Mouse (Mus musculus) forebrain, embryonic 16.5 days (tissue): ENCODE results near the gene Sdhaf2. TPM values are rescaled to one million over a fixed set of nuclear protein-coding genes. Genes with fewer than 3 reads are reported as not detected.

Experiments used
- ATAC-seq: fragments of 200-750 bp; cut with Nextera tagmentation; 2 replicates; pipeline ENCODE4 v1.8.0; 2017; ENCODE audit warnings: mild to moderate bottlenecking, moderate library complexity
- H3K27ac ChIP-seq: fragments of 300-500 bp; sonication (generic); 2 replicates; pipeline ENCODE4 v1.5.1; 2014; ENCODE audit warnings: low read length, control low read depth
- H3K27me3 ChIP-seq: fragments of 300-500 bp; sonication (generic); replicated peaks from 2 replicates; pipeline ENCODE4 v1.6.1; 2014; ENCODE audit warnings: low read length; ENCODE audit not compliant: control insufficient read depth, insufficient read depth
- H3K36me3 ChIP-seq: fragments of 300-500 bp; sonication (generic); 2 replicates; pipeline ENCODE4 v1.6.1; 2014; ENCODE audit not compliant: control insufficient read depth, insufficient read depth
- H3K4me1 ChIP-seq: fragments of 300-500 bp; sonication (generic); replicated peaks from 2 replicates; pipeline ENCODE4 v1.6.1; 2014; ENCODE audit warnings: low read length; ENCODE audit not compliant: control insufficient read depth, insufficient read depth
- H3K4me2 ChIP-seq: fragments of 300-500 bp; sonication (generic); 2 replicates; pipeline ENCODE4 v1.6.1; 2014; ENCODE audit warnings: mild to moderate bottlenecking, low read length, control low read depth
- H3K4me3 ChIP-seq: fragments of 300-500 bp; sonication (generic); replicated peaks from 2 replicates; pipeline ENCODE4 v1.5.1; 2014; ENCODE audit warnings: mild to moderate bottlenecking, low read length, control low read depth
- H3K9ac ChIP-seq: fragments of 300-500 bp; sonication (generic); replicated peaks from 2 replicates; pipeline ENCODE4 v1.6.1; 2014; ENCODE audit warnings: low read depth, low read length, control low read depth
- H3K9me3 ChIP-seq: fragments of 300-500 bp; sonication (generic); 2 replicates; pipeline ENCODE4 v1.6.1; 2016; ENCODE audit warnings: low read length; ENCODE audit not compliant: control insufficient read depth
- WGBS: fragments of 180-500 bp; shearing (Covaris S2); extraction: QIAGEN DNeasy Blood & Tissue Kit; methylation state at CpG from one replicate; pipeline ENCODE4 v1.1.7; 2014; 5-methylcytosine and 5-hydroxymethylcytosine counted together
- polyA plus RNA-seq: library from polyadenylated mRNA; unstranded; fragments of >200 nt; fragmentation: Nextera tagmentation; extraction: Ambion mirVana; gene quantifications from 2 replicates; pipeline ENCODE4 v1.2.1, GENCODE M21; 2015

Sdhaf2 gene
- polyA plus RNA-seq, 1 experiment from 2014 or later: 66.2 TPM

DNA sequence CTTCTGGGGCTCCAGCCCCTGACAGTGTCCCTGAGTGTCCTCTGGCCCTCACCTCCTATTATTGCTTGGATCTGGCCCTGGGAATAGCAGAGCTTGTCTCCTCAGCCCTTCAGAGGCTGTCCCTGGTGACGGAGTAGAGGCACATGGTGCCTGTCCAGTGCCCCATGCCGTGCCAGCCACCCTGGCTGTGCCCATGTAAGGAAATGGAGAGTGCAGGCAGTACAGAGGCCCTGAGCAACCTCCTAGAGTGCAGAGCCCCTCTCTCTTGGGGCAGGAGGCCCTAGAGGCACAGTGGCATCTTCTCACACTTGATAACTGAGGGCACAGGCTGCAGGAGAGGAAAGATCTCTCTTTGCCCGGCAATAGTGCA is 70.5 kb downstream of the Sdhaf2 start:
- Histone ChIP-seq H3K4me3 (no peak overlapping the region), H3K9ac (no peak overlapping the region), H3K27me3 (peaks cover 42% of the 10 kb centered on the region), H3K27ac (no peak overlapping the region), H3K36me3 (no peaks in the 10 kb centered on the region), H3K9me3 (no peaks in the 10 kb centered on the region), H3K4me2 (no peak overlapping the region), H3K4me1 (peaks cover 23% of the 10 kb centered on the region)
- no peak for ATAC-seq
- 82% methylated on average over 3 of the region's 3 CpGs for WGBS

DNA sequence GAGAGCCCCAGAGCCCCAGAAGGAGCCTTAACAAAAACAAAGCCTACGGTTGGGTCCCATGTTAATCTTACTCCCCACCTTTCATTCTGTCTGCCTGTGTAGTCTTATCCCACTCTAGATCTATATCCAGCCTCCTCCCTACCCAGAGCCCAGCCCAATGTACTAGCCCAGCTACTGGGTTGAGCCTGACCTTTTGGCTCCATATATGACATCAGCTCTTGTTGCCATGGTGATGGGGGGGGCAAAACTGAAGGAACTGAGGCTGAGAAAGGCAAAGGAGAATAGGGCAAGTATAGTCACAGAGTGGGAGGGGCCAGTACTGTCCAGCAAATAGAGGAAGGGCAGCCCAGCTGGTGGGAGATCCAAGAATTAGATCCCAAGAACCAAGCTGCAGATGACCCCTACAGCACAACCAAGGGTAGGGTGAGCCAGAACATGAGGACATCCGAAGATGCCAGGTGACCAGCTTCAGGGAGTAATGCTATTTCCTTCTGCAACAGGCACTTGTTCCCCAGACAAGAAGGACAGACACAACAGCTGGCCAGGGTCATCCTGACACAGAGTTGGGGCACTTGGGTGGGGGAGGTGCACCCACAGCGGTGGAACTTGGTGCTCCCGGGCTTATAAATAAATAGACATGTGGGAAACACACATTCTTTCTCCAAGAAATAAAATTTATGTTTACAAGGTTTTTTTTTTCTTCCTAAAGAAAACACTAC is 71.1 kb downstream of the Sdhaf2 start:
- no peak for ATAC-seq
- Histone ChIP-seq H3K9me3 (no peaks in the 10 kb centered on the region), H3K27ac (no peak overlapping the region), H3K4me3 (no peak overlapping the region), H3K36me3 (no peaks in the 10 kb centered on the region), H3K4me1 (peaks cover 23% of the 10 kb centered on the region), H3K9ac (no peak overlapping the region), H3K4me2 (no peak overlapping the region), H3K27me3 (peaks cover 41% of the 10 kb centered on the region)
- 72% methylated on average over 4 of the region's 4 CpGs for WGBS

Other genes with a start within 250 kb of the Sdhaf2 start
- gene Dagla, start 221.3 kb downstream of the Sdhaf2 start, polyA plus RNA-seq: 8.1 and 8.4 TPM in 2 replicates
- gene Syt7, start 137.1 kb downstream of the Sdhaf2 start, polyA plus RNA-seq: 6.9 and 9.7 TPM in 2 replicates
- 0.52 and 0.99 TPM in 2 replicates for gene Lrrc10b, start 68.7 kb downstream of the Sdhaf2 start, polyA plus RNA-seq
- 1.7 and 2.1 TPM in 2 replicates for gene Ppp1r32, start 43.2 kb downstream of the Sdhaf2 start, polyA plus RNA-seq
- gene Cpsf7, start 876 bp downstream of the Sdhaf2 start, polyA plus RNA-seq: 58.4 and 59.3 TPM in 2 replicates
- 47.0 and 49.5 TPM in 2 replicates for gene Tmem216, start 30.1 kb upstream of the Sdhaf2 start, polyA plus RNA-seq
- 21.0 and 22.6 TPM in 2 replicates for gene Cyb561a3, start 51.0 kb upstream of the Sdhaf2 start, polyA plus RNA-seq
- 33.9 and 37.5 TPM in 2 replicates for gene Tmem138, start 51.2 kb upstream of the Sdhaf2 start, polyA plus RNA-seq
- 277 and 292 TPM in 2 replicates for gene Ddb1, start 79.2 kb upstream of the Sdhaf2 start, polyA plus RNA-seq
- gene Tkfc, start 79.5 kb upstream of the Sdhaf2 start, polyA plus RNA-seq: 24.9 and 27.1 TPM in 2 replicates
- gene Vwce, start 108.1 kb upstream of the Sdhaf2 start, polyA plus RNA-seq: 0.30 and 0.81 TPM in 2 replicates
- gene Pga5, start 151.9 kb upstream of the Sdhaf2 start, polyA plus RNA-seq: not detected in 2 replicates
- gene Vps37c, start 162.6 kb upstream of the Sdhaf2 start, polyA plus RNA-seq: 38.3 and 40.5 TPM in 2 replicates
- gene Cd5, start 212.9 kb upstream of the Sdhaf2 start, polyA plus RNA-seq: 0.06 and 0.10 TPM in 2 replicates